Mouse (Mus musculus) liver, embryonic 15.5 days (tissue): Measurements from ENCODE around the gene Taf1c. TPM values are rescaled to one million over a fixed set of nuclear protein-coding genes. Genes with fewer than 3 reads are reported as not detected.

ENCODE experiments used
- ATAC-seq: fragments of 200-750 bp; cut with Nextera tagmentation; 2 replicates; pipeline ENCODE4 v1.8.0; 2017; ENCODE audit warnings: moderate number of reproducible peaks, mild to moderate bottlenecking, moderate library complexity; ENCODE audit not compliant: insufficient read depth
- H3K27ac ChIP-seq: fragments of 300-500 bp; sonication (generic); replicated peaks from 2 replicates; pipeline ENCODE4 v1.5.1; 2015; ENCODE audit warnings: mild to moderate bottlenecking, inconsistent platforms
- H3K27me3 ChIP-seq: fragments of 300-500 bp; sonication (generic); 2 replicates; pipeline ENCODE4 v1.6.1; 2015; ENCODE audit warnings: mild to moderate bottlenecking, inconsistent platforms
- H3K36me3 ChIP-seq: fragments of 300-500 bp; sonication (generic); replicated peaks from 2 replicates; pipeline ENCODE4 v1.6.1; 2015; ENCODE audit warnings: moderate library complexity, mild to moderate bottlenecking, inconsistent platforms
- H3K4me1 ChIP-seq: fragments of 300-500 bp; sonication (generic); replicated peaks from 2 replicates; pipeline ENCODE4 v1.6.1; 2015; ENCODE audit warnings: inconsistent platforms
- H3K4me2 ChIP-seq: fragments of 300-500 bp; sonication (generic); 2 replicates; pipeline ENCODE4 v1.6.1; 2015; ENCODE audit warnings: moderate library complexity, mild to moderate bottlenecking, inconsistent platforms
- H3K4me3 ChIP-seq: fragments of 300-500 bp; sonication (generic); replicated peaks from 2 replicates; pipeline ENCODE4 v1.5.1; 2015; ENCODE audit warnings: mild to moderate bottlenecking, inconsistent platforms
- H3K9ac ChIP-seq: fragments of 300-500 bp; sonication (generic); 2 replicates; pipeline ENCODE4 v1.6.1; 2015; ENCODE audit warnings: moderate library complexity, mild to moderate bottlenecking, inconsistent platforms
- H3K9me3 ChIP-seq: fragments of 300-500 bp; sonication (generic); replicated peaks from 2 replicates; pipeline ENCODE4 v1.6.1; 2016; ENCODE audit warnings: inconsistent platforms
- WGBS: fragments of 180-500 bp; shearing (Covaris S2); methylation state at CpG from one replicate; pipeline ENCODE4 v1.1.7; 2015; ENCODE audit warnings: mixed read lengths; ENCODE audit not compliant: insufficient replicate concordance; 5-methylcytosine and 5-hydroxymethylcytosine counted together
- polyA plus RNA-seq: library from polyadenylated mRNA; unstranded; fragments of >200 nt; fragmentation: Nextera tagmentation; extraction: Ambion mirVana; gene quantifications from 2 replicates; pipeline ENCODE4 v1.2.1, GENCODE M21; 2015

The Taf1c gene
- 5.4 and 7.4 TPM in 2 replicates for polyA plus RNA-seq

DNA sequence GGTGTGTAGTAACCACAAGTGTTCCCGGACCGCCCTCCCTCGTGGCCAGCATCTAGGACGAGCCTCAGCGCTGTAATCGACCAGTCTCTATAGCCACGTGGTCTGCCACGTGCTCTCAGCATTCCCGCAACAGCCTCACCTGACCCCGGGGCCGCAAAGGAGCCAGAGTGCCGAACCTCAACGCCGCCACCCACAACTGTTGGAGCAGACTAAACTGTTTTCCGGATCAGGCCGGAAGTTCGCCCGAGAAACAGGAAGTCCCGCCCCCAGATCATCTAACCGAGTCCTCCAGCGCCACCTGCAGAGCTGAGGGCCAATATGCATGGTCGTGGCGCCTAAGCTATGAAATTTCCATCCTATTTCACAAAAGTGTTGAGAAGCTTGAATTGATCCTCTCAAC is at the start of gene Taf1c:
Taf1c (minus strand) TSS at position 227 of the 400 bp plus-strand sequence.
- WGBS, result under 1% methylated on average over 23 of the region's 23 CpGs
- peak within 1 kb of the TSS; percentile 81 for H3K27ac ChIP-seq
- H3K4me3 ChIP-seq, result peak within 1 kb of the TSS; percentile 72
- peaks cover 27% of the 10 kb centered on the region for H3K36me3 ChIP-seq
- peaks cover 19% of the 10 kb centered on the region for H3K4me1 ChIP-seq
- no peaks in the 10 kb centered on the region for H3K27me3 ChIP-seq
- peak within 1 kb of the TSS; percentile 71 for H3K9ac ChIP-seq
- peak within 1 kb of the TSS; percentile 87 for H3K4me2 ChIP-seq
- ATAC-seq, result peak; percentile 82
- H3K9me3 ChIP-seq, result no peaks in the 10 kb centered on the region

DNA sequence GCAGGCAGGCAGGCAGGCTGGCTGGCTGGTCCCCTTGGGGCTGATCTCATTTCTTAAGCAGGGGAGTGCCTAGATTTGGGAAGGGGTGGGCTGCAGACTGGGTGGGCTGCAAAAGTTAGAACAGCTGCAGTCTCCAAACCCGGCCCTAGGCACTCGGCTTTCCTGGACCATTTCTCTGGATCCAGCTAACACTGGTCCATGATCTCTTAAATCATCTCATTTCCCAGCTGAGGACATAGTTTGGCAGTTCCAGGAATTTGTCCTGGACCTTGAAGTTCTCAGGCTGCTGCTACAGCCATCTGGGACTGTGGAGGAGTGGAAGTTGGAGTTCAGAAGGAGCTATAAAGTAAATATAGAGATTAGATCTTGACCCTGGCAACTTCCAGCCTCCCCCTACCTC is 46.3 kb upstream of the Taf1c start:
- H3K9me3 ChIP-seq, result no peaks in the 10 kb centered on the region
- no peak overlapping the region for H3K4me3 ChIP-seq
- no peak for ATAC-seq
- WGBS, result 44% methylated on average over 2 of the region's 2 CpGs
- no peak overlapping the region for H3K4me2 ChIP-seq
- no peak overlapping the region for H3K9ac ChIP-seq
- no peaks in the 10 kb centered on the region for H3K4me1 ChIP-seq
- H3K36me3 ChIP-seq, result no peaks in the 10 kb centered on the region
- no peaks in the 10 kb centered on the region for H3K27me3 ChIP-seq
- no peak overlapping the region for H3K27ac ChIP-seq

DNA sequence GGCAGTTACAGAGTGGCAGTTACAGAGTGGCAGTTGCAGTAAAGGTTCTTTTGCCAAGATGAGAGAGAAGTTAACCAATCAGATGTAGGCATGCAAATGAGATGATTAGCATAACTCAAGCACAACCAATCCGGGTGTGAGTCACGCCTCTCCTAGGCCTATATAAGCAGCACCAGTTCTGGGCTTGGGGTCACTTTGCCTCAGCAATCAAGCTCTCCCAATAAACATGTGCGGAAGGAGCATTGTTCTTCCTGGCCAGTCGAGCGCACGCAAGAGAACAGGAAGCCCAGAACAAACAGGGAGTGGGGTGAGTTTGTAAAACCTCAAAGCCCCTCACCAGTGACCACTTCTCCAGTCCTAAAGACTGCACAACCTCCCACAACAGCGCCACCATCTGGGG is 41.8 kb upstream of the Taf1c start:
- no peak overlapping the region for H3K4me2 ChIP-seq
- H3K27ac ChIP-seq, result no peak overlapping the region
- no peak overlapping the region for H3K4me3 ChIP-seq
- ATAC-seq, result no peak
- H3K9ac ChIP-seq, result no peak overlapping the region
- 61% methylated on average over 7 of the region's 7 CpGs for WGBS
- no peaks in the 10 kb centered on the region for H3K9me3 ChIP-seq
- H3K36me3 ChIP-seq, result no peaks in the 10 kb centered on the region
- H3K4me1 ChIP-seq, result no peaks in the 10 kb centered on the region
- H3K27me3 ChIP-seq, result no peaks in the 10 kb centered on the region

DNA sequence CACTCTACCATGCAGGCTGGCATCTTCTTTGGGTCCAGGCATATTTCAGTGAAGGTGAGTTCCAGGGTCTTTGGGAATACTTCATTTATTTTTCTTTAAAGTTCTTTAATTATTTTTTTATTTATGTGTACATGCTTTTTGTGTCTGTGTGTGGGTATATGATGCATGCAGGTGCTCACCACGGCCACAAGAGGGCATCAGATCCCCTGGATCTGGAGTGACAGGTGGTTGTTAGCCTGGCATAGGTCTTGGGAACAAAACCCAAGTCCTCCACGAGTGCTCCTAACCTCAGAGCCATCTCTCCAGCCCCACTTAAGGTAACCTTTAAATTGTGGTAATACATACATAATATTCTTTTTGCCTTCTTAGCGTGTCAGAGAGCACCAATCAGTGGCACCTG is 41.2 kb upstream of the Taf1c start:
- H3K4me2 ChIP-seq, result no peak overlapping the region
- H3K27me3 ChIP-seq, result no peaks in the 10 kb centered on the region
- H3K4me1 ChIP-seq, result no peaks in the 10 kb centered on the region
- WGBS, result 57% methylated on average over 3 of the region's 3 CpGs
- no peak overlapping the region for H3K4me3 ChIP-seq
- no peak for ATAC-seq
- no peak overlapping the region for H3K9ac ChIP-seq
- H3K27ac ChIP-seq, result no peak overlapping the region
- no peaks in the 10 kb centered on the region for H3K36me3 ChIP-seq
- H3K9me3 ChIP-seq, result no peaks in the 10 kb centered on the region

DNA sequence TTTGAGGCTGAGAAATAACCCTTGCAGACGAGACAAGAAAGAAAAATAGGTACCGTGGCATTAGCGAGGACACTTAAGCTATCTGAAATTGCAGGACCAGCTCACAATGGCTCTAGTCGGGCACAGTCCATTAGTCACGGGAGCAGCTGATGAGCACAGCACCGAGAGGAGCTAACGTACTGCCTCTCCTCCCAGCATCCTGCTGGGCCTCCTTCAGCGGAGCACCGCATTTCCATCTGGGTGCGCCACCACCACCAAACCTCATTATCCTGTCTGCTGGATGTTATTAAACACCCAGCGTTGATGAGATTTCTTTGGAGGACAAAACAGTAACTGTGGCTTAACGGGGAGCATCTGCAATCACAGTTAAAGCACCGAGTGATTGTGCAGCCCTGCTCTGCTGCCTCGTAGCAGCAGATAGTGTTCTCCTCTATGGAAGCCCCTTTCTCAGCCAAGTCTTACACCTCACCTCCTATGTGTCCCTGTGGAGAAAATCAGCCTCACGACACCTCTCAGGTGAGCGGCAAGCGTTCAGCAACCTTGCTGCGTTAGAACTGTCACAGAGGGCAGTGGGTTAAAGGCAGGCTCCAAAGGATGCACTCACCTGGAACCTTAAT is 40.1 kb upstream of the Taf1c start:
- H3K9ac ChIP-seq, result no peak overlapping the region
- H3K9me3 ChIP-seq, result no peaks in the 10 kb centered on the region
- no peaks in the 10 kb centered on the region for H3K27me3 ChIP-seq
- H3K4me1 ChIP-seq, result no peaks in the 10 kb centered on the region
- H3K4me3 ChIP-seq, result no peak overlapping the region
- ATAC-seq, result no peak
- H3K27ac ChIP-seq, result no peak overlapping the region
- no peak overlapping the region for H3K4me2 ChIP-seq
- 71% methylated on average over 18 of the region's 18 CpGs for WGBS
- H3K36me3 ChIP-seq, result no peaks in the 10 kb centered on the region

DNA sequence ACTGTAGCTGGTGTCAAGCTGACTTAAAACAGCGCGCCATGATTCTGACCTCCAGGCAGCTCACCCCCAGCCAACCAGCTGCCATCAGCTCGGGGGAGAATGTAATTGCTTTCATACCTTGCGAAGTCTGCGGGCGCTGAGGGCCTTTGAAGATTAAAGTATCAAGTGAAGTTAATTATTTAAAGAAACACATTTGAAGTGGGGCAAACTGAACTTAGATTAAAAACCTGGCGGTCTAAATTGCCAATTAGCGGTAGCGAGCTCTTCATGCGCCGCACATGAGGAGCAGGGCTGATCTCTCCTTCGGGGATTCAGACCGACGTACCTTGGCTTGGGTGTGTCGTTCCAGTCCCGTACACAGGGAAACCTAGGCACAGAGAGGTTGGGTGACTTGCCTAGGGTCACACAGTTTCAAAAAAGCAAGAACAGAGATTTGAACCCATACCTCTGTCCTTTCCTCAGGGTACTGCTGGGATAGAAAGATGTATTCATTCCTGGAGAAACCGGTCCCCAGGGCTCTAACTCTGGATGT is 39.5 kb upstream of the Taf1c start:
- Histone ChIP-seq H3K4me2 (no peak overlapping the region), H3K4me1 (no peaks in the 10 kb centered on the region), H3K9ac (no peak overlapping the region), H3K36me3 (no peaks in the 10 kb centered on the region), H3K27me3 (no peaks in the 10 kb centered on the region), H3K4me3 (no peak overlapping the region), H3K27ac (no peak overlapping the region), H3K9me3 (no peaks in the 10 kb centered on the region)
- no peak for ATAC-seq
- WGBS, result 84% methylated on average over 17 of the region's 17 CpGs

GRCm38 (mm10) chr8:119642960-119643359 is 37.9 kb upstream of the Taf1c start:
- Histone ChIP-seq H3K9ac (no peak overlapping the region), H3K4me2 (no peak overlapping the region), H3K36me3 (no peaks in the 10 kb centered on the region), H3K27ac (no peak overlapping the region), H3K4me1 (no peaks in the 10 kb centered on the region), H3K9me3 (no peaks in the 10 kb centered on the region), H3K27me3 (no peaks in the 10 kb centered on the region), H3K4me3 (no peak overlapping the region)
- WGBS, result 72% methylated on average over 1 of the region's 1 CpGs
- no peak for ATAC-seq

DNA sequence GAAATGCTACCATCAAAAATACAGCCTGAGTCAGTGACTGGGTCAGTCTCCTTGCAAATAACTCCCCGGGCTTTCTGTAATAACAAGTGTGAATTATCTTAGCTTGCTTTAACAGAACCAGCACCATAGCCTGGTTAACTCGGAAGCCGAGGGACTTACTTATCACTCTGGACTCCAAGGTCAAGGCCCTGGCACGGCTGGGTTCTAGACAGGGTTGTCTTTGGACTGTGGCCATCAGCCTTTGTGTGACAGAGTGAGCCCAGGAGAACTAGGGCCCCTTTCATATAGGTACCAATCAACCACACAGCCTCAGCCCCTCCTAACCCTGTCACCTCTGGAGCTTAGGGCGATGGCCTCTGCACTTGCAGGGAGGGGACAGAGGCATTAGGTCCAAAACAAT is 36.0 kb upstream of the Taf1c start:
- H3K4me3 ChIP-seq, result no peak overlapping the region
- no peak overlapping the region for H3K27ac ChIP-seq
- no peaks in the 10 kb centered on the region for H3K9me3 ChIP-seq
- no peak for ATAC-seq
- no peak overlapping the region for H3K9ac ChIP-seq
- no peak overlapping the region for H3K4me2 ChIP-seq
- 49% methylated on average over 5 of the region's 5 CpGs for WGBS
- no peaks in the 10 kb centered on the region for H3K4me1 ChIP-seq
- H3K36me3 ChIP-seq, result no peaks in the 10 kb centered on the region
- H3K27me3 ChIP-seq, result peaks cover 7% of the 10 kb centered on the region

DNA sequence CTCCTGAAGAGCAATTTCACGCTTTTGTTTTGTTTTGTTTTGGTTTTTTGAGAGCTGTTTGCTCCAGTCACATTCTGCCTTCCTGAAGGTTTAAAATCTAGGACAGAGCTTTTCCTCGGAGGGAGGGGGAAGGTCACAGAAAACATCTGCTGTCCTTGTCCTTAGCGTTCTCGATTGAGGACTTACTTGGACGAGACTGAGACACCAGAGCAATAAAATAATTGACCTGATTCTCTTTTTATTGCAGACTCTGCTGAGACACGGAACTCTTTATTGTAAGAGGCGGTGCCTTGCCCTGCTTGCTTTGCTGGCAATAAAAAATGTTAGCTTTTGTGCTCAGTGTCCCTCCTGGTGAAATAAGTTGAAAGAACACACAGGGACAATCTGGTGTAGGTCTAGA is 34.8 kb upstream of the Taf1c start:
- WGBS, result 45% methylated on average over 7 of the region's 7 CpGs

GRCm38 (mm10) chr8:119638261-119638660 is 33.2 kb upstream of the Taf1c start:
- Histone ChIP-seq H3K27ac (no peak overlapping the region), H3K4me2 (no peak overlapping the region), H3K4me1 (no peaks in the 10 kb centered on the region), H3K9ac (no peak overlapping the region), H3K4me3 (no peak overlapping the region), H3K36me3 (no peaks in the 10 kb centered on the region), H3K9me3 (no peaks in the 10 kb centered on the region), H3K27me3 (peaks cover 35% of the 10 kb centered on the region)
- no peak for ATAC-seq
- 68% methylated on average over 6 of the region's 6 CpGs for WGBS

More for the DNA sequence above, 34.8 kb upstream of the Taf1c start:
- no peaks in the 10 kb centered on the region for H3K4me1 ChIP-seq
- H3K36me3 ChIP-seq, result no peaks in the 10 kb centered on the region
- H3K27me3 ChIP-seq, result peaks cover 19% of the 10 kb centered on the region
- no peaks in the 10 kb centered on the region for H3K9me3 ChIP-seq
- H3K4me2 ChIP-seq, result no peak overlapping the region
- H3K9ac ChIP-seq, result no peak overlapping the region
- no peak for ATAC-seq
- H3K27ac ChIP-seq, result no peak overlapping the region
- no peak overlapping the region for H3K4me3 ChIP-seq

- no peak overlapping the region for H3K4me2 ChIP-seq
- H3K27me3 ChIP-seq, result peaks cover 44% of the 10 kb centered on the region
- no peak overlapping the region for H3K9ac ChIP-seq
- no peaks in the 10 kb centered on the region for H3K9me3 ChIP-seq
- no peak overlapping the region for H3K27ac ChIP-seq
- H3K4me1 ChIP-seq, result no peaks in the 10 kb centered on the region
- no peak for ATAC-seq
- H3K4me3 ChIP-seq, result no peak overlapping the region
- H3K36me3 ChIP-seq, result no peaks in the 10 kb centered on the region
- WGBS, result 58% methylated on average over 4 of the region's 4 CpGs
Observed at GRCm38 (mm10) chr8:119637381-119637780, 32.4 kb upstream of the Taf1c start.

DNA sequence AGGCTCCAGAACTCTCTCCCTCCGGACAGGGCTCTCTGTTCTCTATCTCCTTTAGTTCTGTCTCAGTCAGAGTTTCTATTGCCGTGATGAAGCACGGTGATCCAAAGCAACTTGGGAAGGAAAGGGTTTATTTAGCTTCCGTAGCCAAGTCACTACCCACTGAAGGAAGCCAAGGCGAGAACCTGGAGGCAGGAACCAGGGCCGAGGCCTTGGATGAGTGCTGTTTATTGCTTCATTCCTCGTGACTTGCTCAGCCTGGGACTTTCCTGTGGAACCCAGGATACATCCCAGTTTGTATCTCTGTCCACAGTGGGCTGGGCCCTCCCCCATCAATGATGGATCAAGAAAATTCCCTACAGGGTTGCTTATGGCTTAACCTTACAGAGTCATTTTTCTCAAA is 31.7 kb upstream of the Taf1c start:
- Histone ChIP-seq H3K27ac (no peak overlapping the region), H3K4me2 (no peak overlapping the region), H3K4me1 (no peaks in the 10 kb centered on the region), H3K36me3 (no peaks in the 10 kb centered on the region), H3K9ac (no peak overlapping the region), H3K4me3 (no peak overlapping the region), H3K9me3 (no peaks in the 10 kb centered on the region), H3K27me3 (peaks cover 48% of the 10 kb centered on the region)
- ATAC-seq, result no peak
- 45% methylated on average over 7 of the region's 7 CpGs for WGBS
